Mouse (Mus musculus) small intestine, adult 2 months (tissue): ENCODE results near the gene Robo1. TPM values are rescaled to one million over a fixed set of nuclear protein-coding genes. Genes with fewer than 3 reads are reported as not detected.

Experiments used
- H3K27ac ChIP-seq: fragments of 200-500 bp; 2 replicates; pipeline ENCODE4 v1.5.1; 2012; ENCODE audit warnings: low read depth, low read length, control low read depth, inconsistent platforms; ENCODE audit not compliant: insufficient read depth
- H3K27me3 ChIP-seq: fragments of 200-500 bp; 2 replicates; pipeline ENCODE4 v1.6.1; 2012; ENCODE audit warnings: mild to moderate bottlenecking, moderate library complexity, low read length, inconsistent platforms; ENCODE audit not compliant: control insufficient read depth, insufficient read depth
- H3K36me3 ChIP-seq: fragments of 200-500 bp; 2 replicates; pipeline ENCODE4 v1.6.1; 2012; ENCODE audit warnings: mild to moderate bottlenecking, low read length, control low read depth, inconsistent platforms; ENCODE audit not compliant: control insufficient read depth, insufficient read depth
- H3K4me1 ChIP-seq: fragments of 200-500 bp; 2 replicates; pipeline ENCODE4 v1.6.1; 2012; ENCODE audit warnings: low read length, inconsistent platforms, mixed read lengths; ENCODE audit not compliant: control insufficient read depth, insufficient read depth, insufficient read length
- H3K4me3 ChIP-seq: fragments of 200-500 bp; 2 replicates; pipeline ENCODE4 v1.5.1; 2012; ENCODE audit warnings: low read depth, mild to moderate bottlenecking, control low read depth, inconsistent platforms, low read length, moderate library complexity
- CTCF ChIP-seq: fragments of 200-500 bp; IDR thresholded peaks from 2 replicates; pipeline ENCODE4 v1.5.1; 2012; ENCODE audit warnings: low read depth, mild to moderate bottlenecking, control low read depth, inconsistent platforms, low read length, moderate library complexity, mixed read lengths; ENCODE audit not compliant: insufficient replicate concordance, insufficient read length; ENCODE audit errors: extremely low read depth
- POLR2A ChIP-seq: fragments of 200-500 bp; IDR thresholded peaks from 2 replicates; pipeline ENCODE4 v1.6.1; 2012; ENCODE audit warnings: low read depth, mild to moderate bottlenecking, control low read depth, inconsistent platforms, low read length, moderate library complexity
- WGBS: fragments of 180-500 bp; shearing (Covaris S2); methylation state at CpG from one replicate; pipeline ENCODE4 v1.1.7; 2018; 5-methylcytosine and 5-hydroxymethylcytosine counted together
- polyA plus RNA-seq: library from polyadenylated mRNA; depleted of rRNA; stranded (reverse); fragments of >200 nt; gene quantifications from 2 replicates; pipeline ENCODE4 v1.2.3, GENCODE M21; 2012

Gene Robo1
- polyA plus RNA-seq, 1 experiment = 0.81 TPM

DNA sequence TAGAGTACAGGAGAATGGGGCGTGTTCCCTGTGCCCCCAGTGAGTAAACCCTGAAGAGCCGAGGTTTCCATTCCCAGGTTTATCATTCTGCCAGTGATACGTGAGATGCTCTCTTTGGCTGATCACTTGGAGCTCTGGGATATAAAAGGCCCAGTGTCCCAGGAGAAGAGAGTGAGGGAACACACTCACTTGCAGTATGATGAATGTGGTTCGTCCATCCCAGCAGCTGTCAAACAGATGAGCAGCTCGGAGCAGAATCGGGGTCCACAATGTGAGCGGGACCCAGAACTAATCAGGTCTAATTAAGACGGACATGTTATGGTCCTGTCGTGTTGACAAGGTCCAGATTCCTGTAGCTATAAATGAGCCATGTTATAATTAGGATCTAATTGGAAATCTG, 94.3 kb downstream of the Robo1 start:
- TF ChIP-seq CTCF (no peak), POLR2A (no peak)
- H3K4me3 ChIP-seq = no peak overlapping the region
- WGBS = 72% methylated on average over 9 of the region's 9 CpGs
- H3K27me3 ChIP-seq = no peaks in the 10 kb centered on the region
- H3K4me1 ChIP-seq = no peaks in the 10 kb centered on the region
- no peaks in the 10 kb centered on the region for H3K36me3 ChIP-seq
- no peak overlapping the region for H3K27ac ChIP-seq

- no peak overlapping the region for H3K4me3 ChIP-seq
- WGBS = 48% methylated on average over 1 of the region's 1 CpGs
- H3K27me3 ChIP-seq = no peaks in the 10 kb centered on the region
- H3K36me3 ChIP-seq = no peaks in the 10 kb centered on the region
- no peak overlapping the region for H3K27ac ChIP-seq
- no peak for TF ChIP-seq POLR2A
- TF ChIP-seq CTCF = no peak
- no peaks in the 10 kb centered on the region for H3K4me1 ChIP-seq
These were observed 101.7 kb downstream of the Robo1 start for GRCm38 (mm10) chr16:72409820-72410219.

DNA sequence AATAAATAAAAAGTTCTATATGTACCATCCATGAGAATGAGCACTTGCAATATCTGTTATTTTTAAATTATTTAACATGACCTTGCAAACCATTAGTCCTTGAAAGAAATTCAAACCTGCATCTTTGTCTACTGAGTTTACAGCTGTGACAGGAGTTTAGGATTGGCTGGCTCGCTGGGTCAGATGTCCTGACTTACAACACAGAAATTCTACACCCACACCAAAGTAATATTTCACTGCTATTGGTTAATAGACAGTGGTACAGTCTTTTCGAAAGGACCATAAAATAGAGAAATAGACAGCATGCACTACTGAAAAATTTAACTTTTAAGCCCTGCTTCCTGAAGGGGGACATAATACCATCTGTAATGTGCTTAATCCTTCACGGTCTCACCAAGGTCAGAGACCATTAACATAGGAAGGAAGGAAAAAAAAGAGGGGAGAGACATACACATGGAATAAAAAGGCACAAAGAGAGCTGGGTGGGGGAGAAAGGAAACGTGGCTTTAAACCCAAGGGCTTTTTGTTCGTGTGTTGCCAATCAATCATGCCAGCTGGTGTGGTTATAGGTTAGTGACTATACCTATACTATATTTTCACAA, 103.7 kb downstream of the Robo1 start:
- Histone ChIP-seq H3K4me1 (no peaks in the 10 kb centered on the region), H3K27ac (no peak overlapping the region), H3K36me3 (no peaks in the 10 kb centered on the region), H3K27me3 (no peaks in the 10 kb centered on the region), H3K4me3 (no peak overlapping the region)
- TF ChIP-seq CTCF (no peak), POLR2A (no peak)
- WGBS = 65% methylated on average over 5 of the region's 5 CpGs

DNA sequence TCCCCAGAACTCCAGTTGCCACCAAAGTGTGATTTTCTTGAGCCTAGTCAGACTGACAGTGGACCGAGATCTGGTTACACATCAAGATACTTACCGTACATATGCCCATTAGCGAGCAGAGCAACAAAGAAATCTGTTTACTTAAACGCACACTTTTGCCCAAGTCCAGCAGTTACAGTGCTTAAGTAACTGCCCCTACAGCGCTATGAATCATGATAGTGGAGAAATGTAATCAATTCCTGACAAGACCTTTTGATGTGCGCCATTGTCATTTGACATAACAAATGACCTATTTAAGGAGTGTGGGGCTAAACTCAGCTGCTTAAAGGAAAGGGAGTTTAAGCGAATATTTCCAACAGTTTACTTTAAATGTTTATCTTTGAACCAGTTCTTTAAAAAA, 104.8 kb downstream of the Robo1 start:
- TF ChIP-seq POLR2A (no peak), CTCF (no peak)
- Histone ChIP-seq H3K27ac (no peak overlapping the region), H3K36me3 (no peaks in the 10 kb centered on the region), H3K4me3 (no peak overlapping the region), H3K27me3 (no peaks in the 10 kb centered on the region), H3K4me1 (no peaks in the 10 kb centered on the region)
- 39% methylated on average over 7 of the region's 7 CpGs for WGBS

DNA sequence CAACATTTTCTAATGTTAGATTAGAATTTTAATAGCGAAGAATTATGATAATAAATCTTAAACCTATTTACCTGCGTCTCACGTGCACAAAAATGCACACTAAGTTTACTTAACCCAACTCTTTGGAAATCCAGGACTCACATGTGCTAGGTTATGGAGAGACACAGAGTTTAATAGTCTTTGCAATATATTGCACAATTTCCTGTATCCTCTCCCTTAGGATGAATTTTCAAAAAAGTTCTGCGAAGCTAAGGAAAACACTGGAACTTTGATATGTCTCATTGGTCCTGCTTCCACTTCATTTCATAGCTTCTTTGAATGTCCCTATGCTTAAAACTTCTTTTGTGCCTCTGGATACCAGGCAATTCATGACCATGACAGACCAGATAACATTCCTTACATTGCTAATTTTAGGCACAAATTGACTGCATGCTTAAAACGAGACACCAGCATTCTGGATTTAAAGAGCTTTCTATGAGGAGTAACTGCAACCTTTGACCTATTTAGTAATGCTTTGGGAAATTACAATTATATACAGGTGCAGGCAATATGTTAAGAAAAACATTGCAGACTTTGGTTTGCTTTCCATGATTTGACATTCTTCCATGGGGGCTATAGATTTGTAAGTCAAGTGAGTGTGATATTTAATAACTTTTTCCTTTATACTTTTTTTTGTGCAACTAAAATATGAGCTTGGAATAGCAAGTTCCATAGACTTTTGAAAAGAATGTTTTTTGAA, 111.4 kb downstream of the Robo1 start:
- H3K4me3 ChIP-seq = no peak overlapping the region
- H3K27ac ChIP-seq = no peak overlapping the region
- H3K36me3 ChIP-seq = no peaks in the 10 kb centered on the region
- WGBS = 75% methylated on average over 5 of the region's 5 CpGs
- TF ChIP-seq CTCF = no peak
- no peak for TF ChIP-seq POLR2A
- no peaks in the 10 kb centered on the region for H3K27me3 ChIP-seq
- H3K4me1 ChIP-seq = no peaks in the 10 kb centered on the region

- no peak for TF ChIP-seq CTCF
- TF ChIP-seq POLR2A = no peak
- no peaks in the 10 kb centered on the region for H3K4me1 ChIP-seq
- H3K4me3 ChIP-seq = no peak overlapping the region
- no peaks in the 10 kb centered on the region for H3K36me3 ChIP-seq
- H3K27ac ChIP-seq = no peak overlapping the region
- no peaks in the 10 kb centered on the region for H3K27me3 ChIP-seq
- 43% methylated on average over 4 of the region's 4 CpGs for WGBS
These were observed 114.3 kb downstream of the Robo1 start for GRCm38 (mm10) chr16:72422426-72422825.

DNA sequence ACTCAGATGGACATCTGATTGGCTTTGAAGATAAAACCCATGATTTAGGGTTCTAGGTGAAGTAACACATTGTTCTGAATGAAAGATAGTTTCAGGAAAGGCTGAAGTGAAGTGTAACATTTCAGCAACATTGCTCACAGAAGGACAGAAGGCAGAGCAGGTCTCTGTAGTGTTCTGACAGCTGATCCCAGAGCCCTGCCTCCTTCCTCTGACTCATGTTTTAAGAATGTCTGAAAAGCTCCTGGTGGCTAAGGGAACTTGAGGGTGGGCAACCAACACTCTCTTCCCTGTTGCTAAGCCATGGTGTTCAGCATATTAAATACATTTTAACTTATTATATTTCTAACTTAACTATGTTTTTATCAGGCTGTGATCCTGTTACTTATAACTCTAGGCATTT, 126.3 kb downstream of the Robo1 start:
- Histone ChIP-seq H3K27ac (no peak overlapping the region), H3K4me3 (no peak overlapping the region), H3K4me1 (no peaks in the 10 kb centered on the region), H3K27me3 (no peaks in the 10 kb centered on the region), H3K36me3 (no peaks in the 10 kb centered on the region)
- TF ChIP-seq CTCF = no peak
- TF ChIP-seq POLR2A = no peak
